Mouse (Mus musculus) common myeloid progenitor, adult 5-6 weeks (primary cell): ENCODE data around the gene Heg1. TPM values are rescaled to one million over a fixed set of nuclear protein-coding genes. Genes with fewer than 3 reads are reported as not detected.

Experiments
- ATAC-seq: replicated peaks from 2 replicates; pipeline ENCODE4 v1.8.0; 2016; ENCODE audit warnings: low read depth, mild to moderate bottlenecking, moderate TSS enrichment, inconsistent platforms; ENCODE audit not compliant: poor library complexity, severe bottlenecking
- total RNA-seq: library from RNA; stranded (forward); fragments of 200-1000, 187-1606 nt; gene quantifications from 2 replicates; pipeline ENCODE4 v1.2.3, GENCODE M21; 2017

Heg1 gene
- total RNA-seq, 1 experiment from 2014 or later: 59.1 TPM

DNA sequence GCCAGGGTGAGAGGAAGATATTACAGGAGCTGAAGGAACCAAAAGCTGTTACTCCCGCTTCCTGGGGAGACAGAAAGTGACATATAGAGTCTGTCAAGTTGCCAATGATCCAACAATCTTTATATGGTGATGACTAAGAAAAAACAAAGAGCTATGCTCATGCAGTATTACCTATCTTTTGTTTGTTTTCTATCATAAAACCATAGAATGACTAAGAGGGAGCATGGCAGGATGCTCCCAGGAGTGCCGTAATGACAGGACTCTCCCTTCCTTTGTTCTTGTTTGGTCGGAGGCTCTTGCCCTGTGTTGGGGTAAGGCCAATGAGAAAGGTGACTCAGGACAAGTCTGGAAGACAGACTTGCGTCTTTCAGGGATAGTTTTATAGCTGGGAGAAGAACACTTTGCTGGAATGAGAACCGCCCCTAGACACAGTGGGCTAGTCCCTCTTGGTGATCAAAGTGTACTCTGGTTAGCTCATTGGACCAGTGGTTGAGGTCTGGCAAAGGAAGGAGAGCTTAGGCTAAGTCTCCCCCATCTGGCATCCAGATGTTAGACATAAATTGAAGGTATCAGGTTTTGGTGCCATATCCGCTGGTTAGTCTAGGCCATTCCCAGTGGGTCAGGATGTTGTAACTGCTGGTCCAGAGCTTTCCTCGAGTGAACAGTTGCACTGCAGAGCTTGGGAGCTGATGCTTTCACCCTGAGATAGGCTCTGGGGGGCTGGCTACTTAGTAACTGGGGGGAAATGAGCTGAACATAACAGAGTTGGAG is 55.0 kb downstream of the Heg1 start:
- no peak for ATAC-seq

DNA sequence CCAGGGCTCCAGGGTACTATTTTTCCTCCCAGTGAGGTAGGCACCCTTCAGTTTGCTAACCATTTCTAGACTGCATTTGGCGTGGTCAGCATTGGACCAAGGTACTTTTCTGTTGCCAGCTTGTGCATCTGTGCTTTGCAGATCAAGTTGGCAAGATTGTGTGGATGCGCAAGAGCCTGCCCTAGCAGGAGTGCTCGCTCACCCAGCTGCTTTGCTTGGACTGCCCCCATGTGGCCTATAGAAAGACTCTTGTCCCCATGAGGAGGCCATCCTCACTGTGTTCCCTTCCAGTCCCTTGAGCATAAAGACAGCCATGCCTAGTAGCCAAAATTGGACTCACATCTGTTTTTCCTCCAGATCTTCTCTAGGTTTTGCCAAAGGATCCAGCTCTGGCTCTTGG is 55.6 kb downstream of the Heg1 start:
- peak; percentile 75 for ATAC-seq

DNA sequence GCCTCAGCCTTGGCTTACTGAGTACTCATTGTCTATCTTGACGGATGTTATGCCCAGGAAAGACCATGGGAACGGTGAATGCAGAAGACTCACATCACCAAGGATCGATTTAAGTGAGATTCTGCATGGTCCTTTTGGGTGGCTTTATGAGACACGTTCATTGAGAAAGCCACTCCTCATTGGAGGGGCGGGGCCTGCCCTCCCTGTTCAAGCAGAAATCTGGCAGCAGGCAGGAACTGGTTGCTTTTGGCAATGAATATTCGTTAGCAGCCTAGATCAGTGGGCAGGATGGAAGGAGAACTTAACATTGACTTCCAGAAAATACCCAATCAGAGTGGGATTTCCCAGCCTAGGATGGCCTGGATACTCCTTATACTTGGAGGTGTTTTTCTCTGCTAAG is 56.2 kb downstream of the Heg1 start:
- ATAC-seq: no peak

DNA sequence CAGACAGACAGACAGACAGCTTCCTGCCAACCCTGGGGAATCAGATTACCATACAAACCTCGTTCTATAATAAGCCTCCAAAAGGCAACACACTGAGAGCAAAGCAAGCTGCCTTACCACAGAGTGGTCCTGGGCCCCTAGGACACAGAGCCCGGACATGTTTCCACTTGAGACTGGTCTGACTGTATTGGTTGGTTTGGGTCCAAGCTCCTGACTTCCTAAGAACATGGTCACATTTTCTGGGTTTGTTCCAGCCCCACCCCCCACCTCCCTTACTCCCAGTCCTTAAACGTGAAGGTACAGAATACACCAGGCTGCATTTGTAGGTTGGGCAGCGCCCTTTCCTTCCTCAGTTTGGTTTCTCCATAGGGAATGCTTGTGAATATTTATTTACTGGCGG is 57.6 kb downstream of the Heg1 start:
- no peak for ATAC-seq

DNA sequence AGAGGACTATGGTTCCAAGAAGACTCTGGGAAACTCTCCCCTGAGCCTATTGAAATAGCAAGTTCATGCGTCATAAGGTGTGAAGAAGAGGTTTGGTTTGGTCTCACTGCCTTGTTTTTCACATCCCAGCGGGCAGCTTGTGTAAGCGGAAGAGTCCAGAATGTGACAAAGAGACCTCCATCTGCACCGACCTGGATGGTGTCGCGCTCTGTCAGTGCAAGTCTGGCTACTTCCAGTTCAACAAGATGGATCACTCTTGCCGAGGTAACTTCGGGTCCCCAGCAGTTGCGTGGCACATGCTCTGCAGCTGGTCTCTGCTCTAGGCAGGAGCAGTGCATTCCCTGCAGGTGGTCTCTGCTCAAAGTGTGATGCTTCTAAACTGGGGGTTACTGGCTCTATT is 58.1 kb downstream of the Heg1 start:
- no peak for ATAC-seq

DNA sequence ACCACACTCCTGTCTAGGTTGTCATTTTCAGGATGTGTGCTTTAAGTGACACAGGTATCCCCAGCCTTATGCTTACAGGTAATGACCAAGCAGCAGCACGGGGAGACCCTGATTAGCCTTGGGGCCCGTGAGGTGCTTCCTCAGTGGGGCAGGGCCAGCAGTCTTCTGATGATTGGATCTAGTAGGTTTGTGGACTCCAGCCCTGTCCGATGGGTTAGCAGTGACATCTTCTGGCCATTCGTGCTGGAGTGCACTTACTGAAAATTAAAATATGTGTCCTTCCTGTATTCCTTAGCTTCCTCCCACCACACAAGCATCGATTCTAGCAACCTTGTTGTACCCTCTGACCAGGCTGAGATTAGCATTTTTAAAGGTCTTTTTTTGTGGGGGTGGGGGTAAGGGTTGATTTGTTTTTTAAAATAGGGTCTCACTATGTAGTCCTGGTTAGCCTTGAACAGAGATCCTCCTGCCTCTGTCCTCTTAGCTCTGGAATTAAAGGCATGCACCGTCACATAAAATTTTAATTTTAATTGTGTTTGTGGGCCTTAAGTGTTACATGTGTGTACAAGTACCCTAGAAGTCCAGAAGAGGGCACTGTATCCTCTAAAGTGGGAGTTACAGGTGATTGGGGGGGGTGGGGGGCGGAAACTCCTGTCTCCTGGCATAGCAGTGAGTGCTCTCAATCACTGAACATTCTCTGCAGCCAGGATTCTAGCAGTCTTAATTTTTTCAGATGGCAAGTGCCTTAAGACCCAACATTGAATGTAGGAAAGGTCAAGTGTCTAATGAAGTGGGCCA is 60.7 kb downstream of the Heg1 start:
- peak; percentile 34 for ATAC-seq

DNA sequence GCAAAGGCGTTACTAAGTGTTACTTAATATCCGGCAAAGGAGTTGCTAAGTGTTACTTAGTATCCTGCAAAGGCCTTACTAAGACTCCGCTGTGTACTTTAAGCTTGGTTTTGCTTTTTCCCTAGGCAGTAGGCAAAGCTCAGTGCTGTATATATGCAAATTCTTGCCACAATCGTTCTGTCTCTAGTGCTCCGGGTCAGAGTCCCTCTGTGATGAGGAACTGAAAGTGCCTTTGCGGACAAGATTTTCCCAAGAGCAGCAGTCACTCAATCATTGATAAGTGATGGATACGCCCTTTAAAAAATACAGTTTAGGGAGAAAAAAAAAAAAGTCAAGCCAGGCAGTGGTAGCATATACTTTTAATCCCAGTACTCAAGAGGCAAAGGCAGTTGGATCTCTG is 61.3 kb downstream of the Heg1 start:
- peak; percentile 64 for ATAC-seq

DNA sequence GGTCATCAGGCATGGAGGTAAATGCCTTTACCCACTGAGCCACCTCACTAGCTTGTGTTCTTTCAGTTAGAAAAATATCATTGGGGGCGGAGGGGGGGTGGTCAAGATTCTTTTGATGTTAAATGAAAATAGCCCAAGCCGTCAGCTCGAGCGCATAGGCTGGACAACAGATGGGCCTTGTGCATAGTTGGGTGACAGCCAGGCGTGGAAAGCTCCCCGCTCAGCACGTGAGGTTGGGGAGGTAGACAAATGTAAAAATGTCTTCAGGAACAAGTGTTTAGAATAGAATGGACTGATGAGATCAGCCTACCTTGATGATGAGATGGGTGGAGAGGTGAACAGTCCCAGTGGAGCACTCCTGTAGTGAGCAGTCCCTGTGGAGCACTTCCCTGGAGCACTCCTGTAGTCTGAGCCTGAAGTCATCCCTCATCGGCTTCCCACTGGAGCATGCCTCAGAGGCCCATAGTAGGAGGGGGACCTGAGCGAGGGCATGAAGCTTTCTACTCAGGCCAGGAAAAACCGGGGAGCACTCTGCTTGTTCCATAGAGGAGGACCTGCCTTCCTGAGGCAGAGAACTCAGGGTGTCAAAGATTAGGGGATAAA is 62.0 kb downstream of the Heg1 start:
- ATAC-seq: no peak

DNA sequence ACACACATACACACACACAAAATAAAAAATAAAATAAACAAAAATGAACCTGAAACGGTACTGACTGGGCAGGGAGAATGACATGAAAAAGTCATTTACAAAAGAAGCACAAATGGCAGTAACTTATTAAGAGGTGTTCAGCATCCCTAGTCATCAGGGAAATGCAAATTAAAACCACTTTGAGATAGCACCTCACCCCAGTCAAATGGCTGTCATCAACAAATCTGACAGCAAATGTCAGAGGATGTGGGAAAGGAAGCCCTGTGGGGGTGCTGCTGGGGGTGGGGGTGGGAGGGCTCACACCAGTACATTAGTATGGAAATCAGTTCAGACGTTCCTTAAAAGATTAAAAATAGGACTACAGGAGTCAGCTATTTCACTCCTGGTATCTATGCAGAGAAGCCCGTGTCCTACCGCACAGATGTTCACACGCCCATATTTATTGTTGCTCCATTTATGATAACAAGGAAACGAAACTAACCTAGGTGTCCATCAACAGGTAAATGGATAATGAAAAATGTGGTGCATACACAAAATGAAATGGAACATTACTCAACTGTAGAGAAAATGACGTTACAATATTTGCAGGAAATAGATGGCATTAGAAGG is 63.3 kb downstream of the Heg1 start:
- ATAC-seq: no peak

DNA sequence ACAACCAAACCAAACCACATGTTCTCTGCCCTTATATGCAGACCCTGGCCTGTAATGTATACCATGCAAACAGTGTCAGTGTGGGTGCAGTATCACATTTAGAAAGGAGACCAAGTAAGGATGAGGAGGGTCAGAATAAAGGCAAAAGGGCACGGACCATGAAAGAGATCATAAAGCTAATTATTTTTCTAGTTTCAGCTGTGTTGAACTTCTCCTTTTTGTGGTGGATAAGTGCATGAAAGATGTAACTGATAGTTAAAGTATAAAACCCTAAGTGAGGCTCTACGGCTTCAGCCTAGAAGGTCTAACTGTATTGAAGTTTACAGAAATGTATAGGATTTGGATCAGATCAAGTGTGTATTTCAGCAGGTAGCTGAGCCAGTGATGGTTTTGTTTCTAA is 63.8 kb downstream of the Heg1 start:
- no peak for ATAC-seq

DNA sequence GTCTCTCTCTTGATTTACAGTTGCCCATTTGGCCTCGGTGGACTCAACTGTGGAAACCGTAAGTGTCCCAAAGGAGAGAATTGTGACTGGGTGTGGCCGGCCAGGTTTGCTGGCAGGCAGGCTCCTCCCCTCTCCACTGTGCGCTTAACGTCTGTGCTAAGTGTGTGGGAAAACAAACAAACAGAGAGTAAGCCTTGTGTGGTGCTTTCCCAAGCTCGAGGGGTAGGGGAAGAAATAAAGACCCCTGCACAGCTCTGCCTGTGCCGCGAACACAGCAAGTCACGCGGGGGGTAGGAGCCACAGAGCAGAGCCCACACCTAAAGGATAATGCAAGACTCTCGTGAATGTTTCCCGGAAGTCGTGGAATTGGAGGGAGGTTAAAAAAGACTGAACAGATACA is 67.0 kb downstream of the Heg1 start:
- ATAC-seq: peak; percentile 13

DNA sequence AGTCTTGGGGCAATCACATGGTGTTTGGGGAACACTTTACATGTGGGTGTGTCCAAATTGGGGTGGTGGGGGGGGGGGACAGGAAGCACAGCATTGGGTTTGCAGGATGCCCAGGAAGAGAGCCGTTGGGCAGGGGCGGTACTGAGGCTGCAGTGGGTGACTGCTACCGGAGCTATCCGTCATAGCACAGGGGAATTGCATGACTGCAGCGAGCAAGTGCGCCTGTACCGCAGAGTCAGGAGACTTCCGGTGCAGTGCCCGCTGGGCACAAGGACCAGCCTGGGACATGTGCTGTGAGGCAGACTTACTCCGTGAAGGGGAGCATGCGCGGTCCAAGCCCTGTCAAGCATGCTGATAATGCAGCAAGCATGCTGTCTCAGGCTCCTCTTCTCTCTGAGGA is 67.4 kb downstream of the Heg1 start:
- peak; percentile 78 for ATAC-seq

DNA sequence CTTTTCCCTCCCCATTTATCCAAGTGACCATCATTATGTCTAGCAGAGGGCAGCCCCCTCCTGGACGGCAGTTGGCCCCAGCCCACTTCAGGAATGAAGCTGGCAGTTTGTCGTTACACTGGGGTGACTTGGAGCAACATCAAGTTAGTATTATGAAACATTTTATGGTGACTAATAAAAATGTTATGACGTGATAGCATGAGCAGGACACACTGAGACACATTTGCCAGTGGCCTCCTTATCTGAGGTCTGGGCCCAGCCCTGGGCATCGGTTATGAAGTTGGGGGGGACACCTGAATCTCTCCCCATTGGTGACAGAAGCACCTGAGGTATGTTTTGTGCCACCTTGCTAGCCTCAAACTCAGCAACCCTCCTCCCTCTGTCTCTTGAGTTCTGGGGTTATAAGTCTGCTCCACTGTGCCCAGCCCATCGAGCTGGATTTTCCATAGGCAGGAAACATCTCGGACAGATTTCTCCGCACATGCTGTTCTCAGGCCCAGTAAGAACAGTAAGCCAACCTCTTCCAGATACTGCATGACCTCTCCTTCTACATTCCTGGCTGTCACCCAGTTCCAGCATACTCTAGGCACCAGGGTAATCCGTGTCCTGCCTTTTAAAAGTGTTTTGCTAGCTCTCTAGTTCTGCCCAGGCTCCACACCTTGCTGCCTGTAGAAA is 68.9 kb downstream of the Heg1 start:
- no peak for ATAC-seq

DNA sequence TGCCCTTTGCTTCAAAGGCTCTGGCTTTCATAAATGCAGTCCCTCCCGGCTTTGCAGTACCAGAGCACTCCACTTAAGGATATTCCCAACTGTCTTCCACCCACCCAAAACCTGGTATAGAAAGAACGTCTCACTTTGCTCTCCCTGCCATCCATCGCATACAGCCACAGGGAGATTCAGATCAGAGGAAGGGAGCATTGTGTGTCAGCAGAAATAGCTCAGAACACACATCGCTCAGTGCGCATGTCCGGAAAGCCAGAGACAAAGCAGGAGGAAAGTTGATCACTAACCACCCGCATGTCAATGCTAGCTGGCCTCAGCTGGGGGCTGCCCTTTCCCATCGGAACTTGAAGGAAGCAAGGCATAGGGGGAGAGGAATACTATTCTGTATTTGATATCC is 71.1 kb downstream of the Heg1 start:
- ATAC-seq: peak; percentile 23

DNA sequence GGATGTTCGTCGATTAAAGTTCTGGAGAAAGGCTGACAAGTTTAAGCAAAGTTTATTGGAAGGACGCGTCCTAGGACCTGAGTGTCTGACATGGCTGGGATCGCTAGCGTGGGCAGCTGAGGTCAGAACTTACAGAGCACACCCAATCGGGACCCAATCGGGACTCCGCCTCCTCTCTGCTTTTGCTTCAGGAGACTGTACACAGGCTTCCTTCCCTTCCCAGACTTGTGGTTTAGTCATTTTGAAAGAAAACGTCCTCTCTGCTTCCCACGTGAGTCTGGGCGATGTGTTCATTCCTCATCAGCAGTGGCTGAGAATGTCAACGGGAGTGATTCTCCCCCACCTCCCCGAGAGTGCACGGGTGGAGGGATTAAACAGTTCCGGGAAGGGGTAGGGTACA is 71.8 kb downstream of the Heg1 start:
- peak; percentile 37 for ATAC-seq

DNA sequence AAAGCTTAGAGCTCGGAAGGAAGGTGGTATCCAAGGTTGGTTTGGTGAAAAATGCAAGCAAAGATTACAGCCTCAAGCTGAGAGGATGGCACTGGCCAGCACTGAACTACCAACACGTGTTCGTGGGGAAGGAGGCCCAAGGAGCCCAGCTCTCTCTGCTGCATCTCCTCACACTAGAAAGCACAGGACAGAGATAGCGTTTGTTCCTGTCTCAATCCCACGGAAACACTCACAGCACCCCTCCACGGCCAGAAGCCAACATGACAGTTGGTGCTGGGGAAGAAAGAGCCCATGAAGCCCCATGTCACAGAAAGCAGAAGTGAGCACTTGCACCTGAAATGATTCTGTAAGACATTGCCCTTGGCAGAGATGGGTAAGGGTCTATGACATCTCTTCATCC is 72.2 kb downstream of the Heg1 start:
- ATAC-seq: peak; percentile 57

DNA sequence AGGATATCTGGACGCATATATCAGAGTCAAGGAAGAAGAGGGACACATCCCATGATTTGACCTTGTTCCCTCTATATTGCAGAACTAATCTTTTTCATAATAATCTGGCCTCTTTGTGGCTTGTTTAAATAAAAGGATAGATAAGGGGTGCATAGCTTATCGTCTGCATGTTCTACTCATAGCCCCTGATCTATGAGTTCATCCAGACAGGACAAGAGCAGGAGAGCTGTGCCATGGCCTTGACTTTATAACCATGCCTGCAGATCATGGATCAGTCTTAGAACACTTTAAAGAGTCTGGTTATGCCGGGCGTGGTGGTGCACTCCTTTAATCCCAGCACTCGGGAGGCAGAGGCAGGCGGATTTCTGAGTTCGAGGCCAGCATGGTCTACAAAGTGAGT is 75.0 kb downstream of the Heg1 start:
- ATAC-seq: no peak

DNA sequence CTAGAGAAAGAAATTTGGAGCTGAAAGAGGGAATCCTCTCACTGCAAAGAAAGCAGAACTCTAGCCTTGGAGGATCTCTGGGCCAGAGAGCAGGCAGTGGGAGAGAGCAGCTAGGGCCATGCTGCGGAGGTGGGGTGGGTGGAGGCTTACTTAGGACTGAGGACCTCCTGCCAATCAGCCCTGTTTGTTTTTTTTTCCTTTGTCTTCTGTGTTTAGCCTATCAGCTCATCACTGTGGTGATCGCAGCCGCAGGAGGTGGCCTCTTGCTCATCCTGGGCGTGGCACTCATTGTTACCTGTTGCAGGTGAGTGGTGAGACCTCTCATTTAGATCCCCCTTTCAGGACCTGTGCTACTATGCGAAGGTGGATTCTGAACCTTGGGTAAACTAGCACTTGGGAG is 76.4 kb downstream of the Heg1 start:
- no peak for ATAC-seq

DNA sequence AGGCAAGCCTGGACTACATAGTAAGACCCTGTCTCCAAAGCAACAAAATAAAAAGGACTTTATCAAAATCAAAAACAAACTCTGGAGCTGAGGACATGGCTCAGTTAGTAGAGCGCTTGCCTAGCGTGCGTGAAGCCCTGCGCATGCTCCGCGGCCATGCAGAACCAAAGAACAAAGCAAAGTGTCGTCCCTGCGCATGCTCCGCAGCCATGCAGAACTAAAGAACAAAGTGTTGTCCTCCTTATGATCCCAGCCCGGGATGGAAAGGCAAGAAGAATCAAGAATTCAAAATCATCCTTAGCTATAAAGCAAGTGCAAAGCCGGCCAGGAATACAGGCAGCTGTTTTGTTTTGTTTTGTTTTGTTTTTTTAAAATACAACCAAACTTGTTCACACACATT is 76.8 kb downstream of the Heg1 start:
- no peak for ATAC-seq

DNA sequence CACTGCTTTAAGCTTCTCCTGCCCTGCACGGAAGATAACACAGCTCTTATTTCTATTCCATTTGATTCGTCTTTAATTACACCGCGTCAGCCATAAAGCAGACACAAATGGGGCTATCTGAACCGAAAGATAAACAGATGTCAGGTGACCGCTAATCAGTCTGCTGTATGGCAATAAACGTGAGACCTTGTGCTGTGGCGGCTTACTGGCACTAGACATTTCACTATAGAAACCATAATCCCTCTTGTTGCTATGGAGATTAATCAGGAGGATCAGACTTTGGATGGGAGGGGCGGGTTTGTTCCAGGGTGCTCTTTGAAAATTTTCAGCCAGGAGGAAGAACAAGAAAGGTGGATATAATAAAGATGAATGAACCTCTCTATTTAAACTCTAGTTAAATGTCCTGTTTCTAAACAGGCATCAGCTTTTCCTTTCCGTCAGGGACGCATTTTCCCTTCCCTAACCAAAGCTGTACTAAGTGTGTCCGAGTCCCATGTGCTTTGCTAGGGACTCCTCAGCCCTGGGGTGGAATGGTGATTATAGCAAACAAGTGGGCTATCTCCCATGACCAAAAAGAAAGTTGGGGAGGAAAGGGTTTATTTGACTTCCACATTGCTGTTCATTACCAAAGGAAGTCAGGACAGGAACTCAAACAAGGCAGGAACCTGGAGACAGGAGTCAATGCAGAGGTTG is 80.5 kb downstream of the Heg1 start:
- ATAC-seq: no peak; the same call in 1 of the 2 replicates
